Mouse (Mus musculus): ENCODE measurements around the gene Terb1. TPM values are rescaled to one million over a fixed set of nuclear protein-coding genes. Genes with fewer than 3 reads are reported as not detected.
A peak's percentile ranks its signal among the peaks of the same experiment; 100 is the strongest.

Terb1 gene
- polyA plus RNA-seq, 1 experiment from 2014 or later = 0.05 TPM

- no peak overlapping the region for H3K4me2 ChIP-seq
- no peak overlapping the region for H3K4me3 ChIP-seq (ENCODE audit: low read depth, low read length)
- H3K27ac ChIP-seq (ENCODE audit: low read depth, low read length) = no peak overlapping the region
- H3K36me3 ChIP-seq (ENCODE audit: control insufficient read depth, insufficient read depth, low read length) = no peaks in the 10 kb centered on the region
- no peaks in the 10 kb centered on the region for H3K9me3 ChIP-seq (ENCODE audit: control insufficient read depth, low read length)
- H3K9ac ChIP-seq (ENCODE audit: low read depth, low read length) = no peak overlapping the region
- WGBS = 81% methylated on average over 2 of the region's 2 CpGs
- H3K4me1 ChIP-seq (replicated peaks; ENCODE audit: control insufficient read depth, insufficient read depth, low read length) = peaks cover 5% of the 10 kb centered on the region
- DNase-seq (ENCODE audit: low spot score) (no peak), ATAC-seq (replicated peaks; ENCODE audit: low FRiP score) (no peak)
- H3K27me3 ChIP-seq (replicated peaks; ENCODE audit: control insufficient read depth, insufficient read depth, low read length) = peaks cover 64% of the 10 kb centered on the region
These were observed 29.9 kb upstream of the Terb1 start for GRCm38 (mm10) chr8:104539566-104539965.

GRCm38 (mm10) chr8:104538896-104539295 is 29.2 kb upstream of the Terb1 start:
- Histone ChIP-seq H3K4me3 (ENCODE audit: low read depth, low read length) (no peak overlapping the region), H3K4me1 (replicated peaks; ENCODE audit: control insufficient read depth, insufficient read depth, low read length) (peaks cover 5% of the 10 kb centered on the region), H3K9me3 (ENCODE audit: control insufficient read depth, low read length) (no peaks in the 10 kb centered on the region), H3K27me3 (replicated peaks; ENCODE audit: control insufficient read depth, insufficient read depth, low read length) (peaks cover 59% of the 10 kb centered on the region), H3K27ac (ENCODE audit: low read depth, low read length) (no peak overlapping the region), H3K4me2 (no peak overlapping the region), H3K36me3 (ENCODE audit: control insufficient read depth, insufficient read depth, low read length) (no peaks in the 10 kb centered on the region), H3K9ac (ENCODE audit: low read depth, low read length) (no peak overlapping the region)
- WGBS = 83% methylated on average over 4 of the region's 4 CpGs
- ATAC-seq (replicated peaks; ENCODE audit: low FRiP score) (no peak), DNase-seq (ENCODE audit: low spot score) (no peak)

- H3K9me3 ChIP-seq (ENCODE audit: control insufficient read depth, low read length) = no peaks in the 10 kb centered on the region
- H3K36me3 ChIP-seq (ENCODE audit: control insufficient read depth, insufficient read depth, low read length) = no peaks in the 10 kb centered on the region; the same call in 1 of the 2 replicates
- H3K4me3 ChIP-seq (ENCODE audit: low read depth, low read length) = peak overlapping the region; percentile 90
- 73% methylated on average over 4 of the region's 4 CpGs for WGBS
- H3K27ac ChIP-seq (ENCODE audit: low read depth, low read length) = no peak overlapping the region
- peak overlapping the region; percentile 89 for H3K4me2 ChIP-seq
- no peak for ATAC-seq (replicated peaks; ENCODE audit: low FRiP score)
- DNase-seq (ENCODE audit: low spot score) = no peak
- peaks cover 30% of the 10 kb centered on the region for H3K27me3 ChIP-seq (replicated peaks; ENCODE audit: control insufficient read depth, insufficient read depth, low read length)
- H3K4me1 ChIP-seq (replicated peaks; ENCODE audit: control insufficient read depth, insufficient read depth, low read length) = peaks cover 5% of the 10 kb centered on the region
- H3K9ac ChIP-seq (ENCODE audit: low read depth, low read length) = peak overlapping the region; percentile 34; the same call in 1 of the 2 replicates
These were observed 26.3 kb upstream of the Terb1 start for GRCm38 (mm10) chr8:104536028-104536427.

GRCm38 (mm10) chr8:104535378-104535777 is 25.7 kb upstream of the Terb1 start:
- Histone ChIP-seq H3K4me3 (ENCODE audit: low read depth, low read length) (peak overlapping the region; percentile 90), H3K27ac (ENCODE audit: low read depth, low read length) (no peak overlapping the region), H3K4me2 (peak overlapping the region; percentile 89), H3K27me3 (replicated peaks; ENCODE audit: control insufficient read depth, insufficient read depth, low read length) (peaks cover 24% of the 10 kb centered on the region), H3K9me3 (ENCODE audit: control insufficient read depth, low read length) (no peaks in the 10 kb centered on the region), H3K4me1 (replicated peaks; ENCODE audit: control insufficient read depth, insufficient read depth, low read length) (peaks cover 1% of the 10 kb centered on the region), H3K9ac (ENCODE audit: low read depth, low read length) (peak overlapping the region; percentile 34; the same call in 1 of the 2 replicates), H3K36me3 (ENCODE audit: control insufficient read depth, insufficient read depth, low read length) (no peaks in the 10 kb centered on the region; the same call in 1 of the 2 replicates)
- WGBS = 30% methylated on average over 7 of the region's 7 CpGs
- DNase-seq (ENCODE audit: low spot score) (no peak), ATAC-seq (replicated peaks; ENCODE audit: low FRiP score) (no peak)

- peak overlapping the region; percentile 89 for H3K4me2 ChIP-seq
- ATAC-seq (replicated peaks; ENCODE audit: low FRiP score) (peak; percentile 71), DNase-seq (ENCODE audit: low spot score) (peak; percentile 46)
- peak overlapping the region; percentile 90 for H3K4me3 ChIP-seq (ENCODE audit: low read depth, low read length)
- peak overlapping the region; percentile 94 for H3K9ac ChIP-seq (ENCODE audit: low read depth, low read length)
- no peaks in the 10 kb centered on the region; the same call in 1 of the 2 replicates for H3K36me3 ChIP-seq (ENCODE audit: control insufficient read depth, insufficient read depth, low read length)
- H3K27ac ChIP-seq (ENCODE audit: low read depth, low read length) = no peak overlapping the region
- peaks cover 18% of the 10 kb centered on the region for H3K27me3 ChIP-seq (replicated peaks; ENCODE audit: control insufficient read depth, insufficient read depth, low read length)
- WGBS = 8% methylated on average over 9 of the region's 9 CpGs
- H3K4me1 ChIP-seq (replicated peaks; ENCODE audit: control insufficient read depth, insufficient read depth, low read length) = no peaks in the 10 kb centered on the region; the same call in 1 of the 2 replicates
- H3K9me3 ChIP-seq (ENCODE audit: control insufficient read depth, low read length) = no peaks in the 10 kb centered on the region
These were observed 25.1 kb upstream of the Terb1 start for GRCm38 (mm10) chr8:104534779-104535141.

- peaks cover 12% of the 10 kb centered on the region for H3K27me3 ChIP-seq (replicated peaks; ENCODE audit: control insufficient read depth, insufficient read depth, low read length)
- peak within 1 kb of the TSS; percentile 94 for H3K9ac ChIP-seq (ENCODE audit: low read depth, low read length)
- peak within 1 kb of the TSS; percentile 90 for H3K4me3 ChIP-seq (ENCODE audit: low read depth, low read length)
- no peaks in the 10 kb centered on the region; the same call in 1 of the 2 replicates for H3K36me3 ChIP-seq (ENCODE audit: control insufficient read depth, insufficient read depth, low read length)
- DNase-seq (ENCODE audit: low spot score) (peak; percentile 93), ATAC-seq (replicated peaks; ENCODE audit: low FRiP score) (peak; percentile 95)
- WGBS = under 1% methylated on average over 66 of the region's 70 CpGs
- H3K9me3 ChIP-seq (ENCODE audit: control insufficient read depth, low read length) = no peaks in the 10 kb centered on the region
- H3K4me2 ChIP-seq = peak within 1 kb of the TSS; percentile 89
- no peaks in the 10 kb centered on the region; the same call in 1 of the 2 replicates for H3K4me1 ChIP-seq (replicated peaks; ENCODE audit: control insufficient read depth, insufficient read depth, low read length)
- H3K27ac ChIP-seq (ENCODE audit: low read depth, low read length) = peak within 1 kb of the TSS; percentile 67
These were observed 24.5 kb upstream of the Terb1 start, which contains the start of the genes Nae1 and Car7 for GRCm38 (mm10) chr8:104533971-104534778. TSS of gene Nae1 (minus strand) at chr8:104534637. TSS of gene Car7 (plus strand) at chr8:104534689.

GRCm38 (mm10) chr8:104533551-104533950 is 23.8 kb upstream of the Terb1 start:
- peak overlapping the region; percentile 89 for H3K4me2 ChIP-seq
- no peaks in the 10 kb centered on the region; the same call in 1 of the 2 replicates for H3K4me1 ChIP-seq (replicated peaks; ENCODE audit: control insufficient read depth, insufficient read depth, low read length)
- H3K27me3 ChIP-seq (replicated peaks; ENCODE audit: control insufficient read depth, insufficient read depth, low read length) = peaks cover 8% of the 10 kb centered on the region
- WGBS = 31% methylated on average over 7 of the region's 7 CpGs
- H3K36me3 ChIP-seq (ENCODE audit: control insufficient read depth, insufficient read depth, low read length) = no peaks in the 10 kb centered on the region; the same call in 1 of the 2 replicates
- ATAC-seq (replicated peaks; ENCODE audit: low FRiP score) (no peak), DNase-seq (ENCODE audit: low spot score) (no peak)
- H3K27ac ChIP-seq (ENCODE audit: low read depth, low read length) = no peak overlapping the region
- H3K9ac ChIP-seq (ENCODE audit: low read depth, low read length) = peak overlapping the region; percentile 94
- H3K9me3 ChIP-seq (ENCODE audit: control insufficient read depth, low read length) = no peaks in the 10 kb centered on the region
- peak overlapping the region; percentile 90 for H3K4me3 ChIP-seq (ENCODE audit: low read depth, low read length)

GRCm38 (mm10) chr8:104529671-104530070 is 20.0 kb upstream of the Terb1 start:
- Histone ChIP-seq H3K27ac (ENCODE audit: low read depth, low read length) (no peak overlapping the region), H3K9me3 (ENCODE audit: control insufficient read depth, low read length) (no peaks in the 10 kb centered on the region), H3K27me3 (replicated peaks; ENCODE audit: control insufficient read depth, insufficient read depth, low read length) (no peaks in the 10 kb centered on the region), H3K4me1 (replicated peaks; ENCODE audit: control insufficient read depth, insufficient read depth, low read length) (no peaks in the 10 kb centered on the region; the same call in 1 of the 2 replicates), H3K4me3 (ENCODE audit: low read depth, low read length) (no peak overlapping the region), H3K9ac (ENCODE audit: low read depth, low read length) (no peak overlapping the region), H3K4me2 (no peak overlapping the region), H3K36me3 (ENCODE audit: control insufficient read depth, insufficient read depth, low read length) (peaks cover 2% of the 10 kb centered on the region; the same call in 1 of the 2 replicates)
- no peak for DNase-seq (ENCODE audit: low spot score)
- ATAC-seq (replicated peaks; ENCODE audit: low FRiP score) = no peak
- 89% methylated on average over 6 of the region's 6 CpGs for WGBS

All from liver, embryonic 11.5 days (tissue).